Mouse (Mus musculus): ENCODE measurements around the gene Minpp1.

- no peak for TF ChIP-seq CTCF (IDR thresholded peaks at IDR 0.05; ENCODE audit: low read depth, low read length)
- no peak for TF ChIP-seq POLR2A (IDR thresholded peaks at IDR 0.05; ENCODE audit: borderline replicate concordance, low read depth, low read length)
Observed at GRCm38 (mm10) chr19:32530296-32530695, 44.7 kb downstream of the Minpp1 start.
